Mouse (Mus musculus) kidney, postnatal 4 days (tissue): Measurements from ENCODE around the gene Olfr46.
"Not testable (repeated sequence)": the region's sequence is repeated elsewhere in the genome, so short reads cannot be mapped to it uniquely, and the experiment has no call there.

Experiments used
- DNase-seq, 2 experiments: peaks; one replicate each; pipeline ENCODE4 v3.0.0; 2021; ENCODE audit warnings: mixed read lengths in 2 of 2

The Olfr46 gene

DNA sequence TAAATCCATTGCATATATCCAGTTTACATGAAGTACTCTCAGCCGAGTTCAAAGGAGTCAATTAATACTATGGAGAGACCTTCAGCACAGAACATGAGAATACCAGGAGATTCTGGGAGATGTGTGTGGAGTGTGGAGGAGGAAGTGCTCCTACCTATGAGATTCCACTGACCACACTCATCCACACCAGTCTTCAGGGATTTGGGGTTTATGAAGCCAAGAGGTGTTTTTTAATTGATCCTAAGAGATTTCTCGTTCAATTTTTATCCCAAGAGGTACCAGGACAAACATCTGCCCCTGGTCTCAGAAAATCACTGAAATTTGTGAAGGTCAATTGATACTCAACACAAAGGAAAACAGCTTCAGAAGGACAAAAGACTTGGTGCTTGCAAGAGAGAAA lies at the start of gene Olfr46:
TSS of gene Olfr46 (plus strand) at position 301 of the 400 bp plus-strand sequence.
- DNase-seq = not testable (repeated sequence)

DNA sequence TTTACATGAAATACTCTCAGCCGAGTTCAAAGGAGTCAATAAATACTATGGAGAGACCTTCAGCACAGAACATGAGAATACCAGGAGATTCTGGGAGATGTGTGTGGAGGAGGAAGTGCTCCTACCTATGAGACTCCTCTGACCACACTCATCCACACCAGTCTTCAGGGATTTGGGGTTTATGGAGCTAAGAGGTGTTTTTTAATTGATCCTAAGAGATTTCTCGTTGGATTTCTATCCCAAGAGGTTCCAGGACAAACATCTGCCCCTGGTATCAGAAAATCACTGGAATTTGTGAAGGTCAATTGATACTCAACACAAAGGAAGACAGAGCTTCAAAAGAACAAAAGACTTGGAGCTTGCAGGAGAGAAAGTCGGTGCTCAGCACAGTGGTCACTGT lies 33.5 kb upstream of the Olfr46 start, which contains the start of gene Olfr538:
TSS of gene Olfr538 (plus strand) at position 301 of the 400 bp plus-strand sequence.
- DNase-seq = no peak

DNA sequence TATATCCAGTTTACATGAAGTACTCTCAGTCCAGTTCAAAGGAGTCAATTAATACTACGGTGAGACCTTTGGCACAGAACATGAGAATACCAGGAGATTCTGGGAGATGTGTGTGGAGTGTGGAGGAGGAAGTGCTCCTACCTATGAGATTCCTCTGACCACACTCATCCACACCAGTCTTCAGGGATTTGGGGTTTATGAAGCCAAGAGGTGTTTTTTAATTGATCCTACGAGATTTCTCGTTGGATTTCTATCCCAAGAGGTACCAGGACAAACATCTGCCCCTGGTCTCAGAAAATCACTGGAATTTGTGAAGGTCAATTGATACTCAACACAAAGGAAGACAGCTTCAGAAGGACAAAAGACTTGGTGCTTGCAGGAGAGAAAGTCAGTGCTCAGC lies 27.6 kb downstream of the Olfr46 start, which contains the start of gene Olfr61:
TSS of gene Olfr61 (plus strand) at position 301 of the 400 bp plus-strand sequence.
- DNase-seq = not testable (repeated sequence)

DNA sequence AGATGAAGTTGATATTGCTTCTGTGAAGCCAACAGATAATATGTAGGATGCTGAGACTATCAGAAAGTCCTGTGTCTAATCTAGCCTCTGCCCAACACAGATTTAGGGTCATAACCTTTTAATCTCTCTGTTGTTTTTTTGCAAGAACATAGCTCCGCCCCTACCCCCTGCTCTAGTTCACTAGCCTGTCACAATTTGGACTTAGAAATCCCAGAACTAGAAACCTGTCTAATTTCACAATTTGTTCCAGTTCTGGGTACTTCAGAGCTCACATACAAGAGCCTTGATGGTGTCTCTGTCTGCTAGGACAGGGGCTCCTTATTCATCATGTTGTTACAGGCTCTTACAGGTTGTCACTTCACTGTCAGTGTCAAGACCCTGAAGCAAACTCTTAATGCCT lies 29.5 kb downstream of the Olfr46 start:
- DNase-seq = no peak

DNA sequence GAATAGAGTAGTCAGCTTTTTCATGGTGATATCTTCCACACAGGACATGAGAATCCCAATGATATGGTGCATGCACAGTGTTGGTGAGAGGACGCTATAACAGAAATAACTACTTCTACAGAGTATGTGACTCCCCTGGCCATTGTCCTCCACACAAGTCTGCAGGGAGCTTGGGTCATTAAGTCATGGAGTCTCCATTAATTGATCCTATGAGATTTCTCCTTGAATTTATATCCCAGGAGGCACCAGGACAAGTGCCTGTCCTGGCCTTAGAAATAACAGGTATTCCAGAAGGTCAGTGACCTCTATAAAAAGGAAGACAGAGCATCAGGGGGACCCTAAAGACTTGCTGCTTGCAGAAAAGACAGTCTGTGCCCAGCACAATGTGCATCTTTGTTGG lies 45.1 kb downstream of the Olfr46 start, which contains the start of gene Olfr53:
TSS of gene Olfr53 (plus strand) at position 301 of the 400 bp plus-strand sequence.
- DNase-seq = no peak

DNA sequence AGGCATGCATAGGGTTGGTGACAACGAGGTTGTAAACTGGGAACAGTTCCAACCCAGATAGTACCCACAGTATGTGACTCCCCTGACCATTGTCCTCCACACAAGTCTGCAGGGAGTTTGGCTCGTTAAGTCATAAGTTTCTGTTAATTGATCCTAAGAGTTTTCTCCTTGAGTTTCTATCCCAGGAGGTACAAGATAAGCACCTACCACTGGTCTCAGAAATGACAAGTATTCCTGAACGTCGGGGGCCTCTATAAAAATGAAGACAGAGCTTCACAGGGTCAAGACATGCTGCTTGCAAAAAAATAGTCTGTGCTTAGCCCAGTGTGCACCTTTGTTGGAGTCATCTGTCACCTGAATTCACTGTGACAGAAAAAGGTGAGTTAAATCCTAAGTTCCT lies 58.6 kb downstream of the Olfr46 start, which contains the start of gene Olfr539:
TSS of gene Olfr539 (plus strand) at position 301 of the 400 bp plus-strand sequence.
- no peak for DNase-seq
